Mouse (Mus musculus) layer of hippocampus, adult 9-10 months (tissue): ENCODE results near the gene Ascc2.

Source experiments
- DNase-seq: peaks from one replicate; pipeline ENCODE4 v3.0.0; 2022; ENCODE audit warnings: low spot score

The Ascc2 gene

GRCm38 (mm10) chr11:4637534-4638234, at the start of gene Ascc2:
Gene Ascc2, plus strand, starts transcription at chr11:4637747.
- peak; percentile 69 for DNase-seq

DNA sequence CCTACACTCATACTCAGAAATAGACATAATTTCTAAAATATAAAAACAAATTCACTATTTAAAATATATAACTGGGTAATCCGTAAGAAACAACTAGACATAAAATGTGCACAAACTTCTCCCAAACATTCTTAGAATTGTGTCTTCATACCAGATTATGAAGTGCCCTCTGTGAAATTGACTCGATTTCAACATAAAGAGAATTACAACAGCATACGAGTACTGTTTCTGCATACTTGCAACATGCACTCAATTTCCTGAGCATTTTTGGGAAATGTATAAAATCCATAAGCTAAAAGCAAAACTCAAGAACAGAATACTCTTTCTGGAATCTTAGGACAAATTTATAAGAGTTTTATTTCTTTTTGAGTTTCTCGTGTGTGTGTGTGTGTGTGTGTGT, 45.7 kb upstream of the Ascc2 start:
- DNase-seq, result no peak

- DNase-seq, result no peak
Observed at GRCm38 (mm10) chr11:4593491-4593848, 44.1 kb upstream of the Ascc2 start.

DNA sequence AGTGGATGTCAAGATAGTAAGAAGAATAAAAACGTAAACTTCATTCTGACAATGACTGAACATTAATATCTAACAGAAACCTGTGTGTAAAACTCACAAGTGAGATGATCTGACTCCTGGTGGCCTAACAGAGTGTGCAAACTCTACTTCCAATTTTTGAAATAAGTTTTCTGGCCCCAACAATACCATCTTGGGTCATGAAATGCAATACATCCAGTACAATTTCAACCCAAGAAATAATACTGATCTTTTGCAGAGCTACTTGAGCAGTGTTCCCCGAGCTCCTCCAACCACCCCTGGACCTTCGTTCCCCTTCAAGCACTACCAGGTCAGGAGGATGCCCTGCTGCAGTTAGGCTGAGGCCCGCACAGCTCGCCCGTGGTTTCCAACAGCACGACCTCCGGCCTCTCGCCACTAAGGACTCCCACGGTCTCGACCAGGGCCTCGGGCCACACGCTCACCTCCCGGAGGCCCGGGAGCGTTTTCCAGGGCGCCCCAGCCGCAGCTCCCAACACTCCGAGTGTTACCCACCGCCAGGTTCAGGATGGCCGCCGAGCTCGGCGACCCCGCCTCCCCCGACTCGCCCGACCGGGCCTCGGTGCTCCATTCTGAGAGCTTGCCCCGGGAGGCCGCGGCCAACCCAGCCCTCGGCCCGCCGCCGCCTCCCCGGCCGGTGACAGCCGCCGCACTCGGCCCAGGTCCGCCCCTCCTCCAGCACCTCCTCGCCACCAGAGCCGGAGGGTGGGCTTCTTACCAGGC, 43.5 kb upstream of the Ascc2 start:
- peak; percentile 12 for DNase-seq

DNA sequence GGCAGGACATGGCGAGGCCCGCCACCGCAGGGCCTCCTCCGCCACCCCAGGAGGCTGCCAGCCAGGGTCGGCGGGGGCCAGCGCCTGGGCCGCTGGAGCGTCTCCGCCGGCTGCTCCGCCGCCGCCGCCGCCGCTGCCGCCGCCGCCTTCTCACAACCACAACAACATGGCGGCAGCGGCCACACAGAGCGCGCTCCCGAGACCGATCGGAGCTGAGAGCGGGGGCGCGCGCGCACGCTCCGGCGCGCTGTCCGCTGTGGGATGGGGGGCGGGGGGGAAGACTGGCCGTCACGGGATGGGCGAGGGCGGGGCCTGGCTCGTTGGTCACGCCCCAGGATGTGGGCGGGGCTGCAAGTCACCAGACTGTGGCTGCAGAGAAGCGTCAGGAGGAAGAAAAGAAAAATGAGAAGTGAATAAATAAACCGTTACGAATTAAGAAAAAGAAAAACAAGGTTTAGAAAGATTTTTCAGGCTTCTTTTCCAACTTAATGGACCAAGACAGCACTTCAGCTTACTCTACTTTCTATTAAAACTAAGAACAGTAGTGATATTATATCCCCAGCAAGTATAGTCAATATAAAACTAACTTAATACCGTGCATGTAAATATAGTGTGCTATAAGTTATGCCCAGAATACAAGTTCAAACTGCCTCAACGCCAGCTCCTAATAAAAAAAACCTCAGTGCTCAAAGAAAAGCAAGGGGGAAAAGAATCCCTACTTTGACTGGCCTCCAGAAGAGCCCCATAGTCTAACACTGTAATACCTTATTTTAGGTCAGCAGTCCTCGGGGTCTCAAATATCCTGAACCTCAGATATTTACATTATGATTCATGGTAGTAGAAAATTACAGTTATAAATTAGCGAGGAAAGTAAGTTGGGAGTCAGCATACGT, 42.7 kb upstream of the Ascc2 start, which contains the start of gene Mtmr3:
Mtmr3 (minus strand) TSS at position 256 of the 893 bp plus-strand sequence.
- DNase-seq, result peak; percentile 80

- no peak for DNase-seq
Observed at GRCm38 (mm10) chr11:4598411-4598810, 39.1 kb upstream of the Ascc2 start.

GRCm38 (mm10) chr11:4599916-4600315, 37.6 kb upstream of the Ascc2 start:
- DNase-seq, result no peak

GRCm38 (mm10) chr11:4601890-4602289, 35.7 kb upstream of the Ascc2 start:
- DNase-seq, result no peak

GRCm38 (mm10) chr11:4602691-4603441, 34.7 kb upstream of the Ascc2 start:
- no peak for DNase-seq

GRCm38 (mm10) chr11:4604441-4604840, 33.1 kb upstream of the Ascc2 start:
- DNase-seq, result no peak

DNA sequence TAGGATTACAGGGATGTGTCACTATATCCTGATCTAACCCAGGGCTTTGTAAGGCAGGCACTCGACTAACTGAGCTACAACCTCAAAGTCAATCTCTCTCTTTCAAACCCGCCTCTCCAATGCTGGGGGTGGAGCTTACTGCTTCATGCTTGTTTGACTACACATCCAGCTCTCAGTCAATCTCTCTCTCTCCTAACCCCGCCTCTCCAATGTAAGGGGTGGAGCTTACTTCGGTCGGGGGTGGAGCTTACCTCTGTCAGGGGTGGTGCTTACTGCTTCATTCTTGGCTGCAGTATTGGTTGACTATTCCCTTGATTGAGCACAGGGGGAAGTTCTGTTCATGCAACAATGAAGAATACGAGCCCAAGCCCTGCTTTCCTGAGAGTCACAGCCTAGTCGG, 32.1 kb upstream of the Ascc2 start:
- DNase-seq, result no peak

DNA sequence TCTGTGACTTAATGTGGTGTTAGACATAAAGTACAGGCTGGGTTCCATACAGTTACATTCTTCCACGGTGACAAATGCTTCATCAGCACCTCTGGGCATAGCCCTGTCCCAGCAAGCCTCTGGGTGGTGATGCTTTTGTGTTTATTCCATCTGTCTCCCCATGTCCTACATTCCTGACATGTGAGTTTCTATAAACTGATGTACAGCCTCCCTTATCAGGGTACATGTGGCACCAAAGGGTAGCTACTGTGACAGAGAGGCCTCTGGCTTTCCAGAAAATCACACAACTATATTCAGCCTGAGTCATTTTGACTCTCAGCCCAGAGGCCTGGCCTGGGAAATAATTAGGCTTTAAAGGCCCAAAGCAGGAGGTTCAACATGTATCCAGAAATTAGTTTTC, 31.0 kb upstream of the Ascc2 start:
- DNase-seq, result no peak

GRCm38 (mm10) chr11:4611904-4612303, 25.6 kb upstream of the Ascc2 start:
- DNase-seq, result no peak

GRCm38 (mm10) chr11:4620017-4620485, 17.5 kb upstream of the Ascc2 start, which contains the start of gene Gm11032:
Gene Gm11032, plus strand, starts transcription at chr11:4620067.
- DNase-seq, result no peak

DNA sequence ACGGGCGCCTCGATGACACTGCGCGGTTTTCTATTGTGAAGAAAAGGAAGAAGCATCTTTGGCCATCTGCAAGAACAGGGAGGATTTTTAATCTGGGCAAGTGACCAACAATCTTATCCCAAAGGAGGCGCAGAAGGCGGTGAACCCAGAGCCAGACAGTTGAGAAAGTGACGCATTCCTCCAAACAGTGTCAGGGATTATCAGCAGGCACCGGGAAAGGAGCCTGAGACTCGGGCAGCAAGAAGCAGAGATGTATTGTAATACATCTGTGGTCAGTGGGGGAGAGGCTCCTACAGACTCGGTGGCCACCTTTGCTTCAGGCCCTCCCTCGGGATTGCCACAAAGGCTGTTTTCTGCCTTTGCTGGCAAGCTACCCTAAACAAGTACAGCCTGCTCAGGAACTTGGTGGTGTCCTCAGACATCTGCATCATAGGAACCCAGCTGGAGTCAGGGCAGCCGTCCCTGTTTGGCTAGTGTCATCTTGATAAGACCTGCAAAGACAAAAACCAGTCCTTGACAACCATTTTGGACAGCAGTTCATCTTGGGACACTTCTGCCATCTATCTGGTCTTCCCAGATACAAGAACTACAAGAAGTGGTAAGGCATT, 16.9 kb upstream of the Ascc2 start:
- no peak for DNase-seq

GRCm38 (mm10) chr11:4621866-4622265, 15.7 kb upstream of the Ascc2 start:
- no peak for DNase-seq

DNA sequence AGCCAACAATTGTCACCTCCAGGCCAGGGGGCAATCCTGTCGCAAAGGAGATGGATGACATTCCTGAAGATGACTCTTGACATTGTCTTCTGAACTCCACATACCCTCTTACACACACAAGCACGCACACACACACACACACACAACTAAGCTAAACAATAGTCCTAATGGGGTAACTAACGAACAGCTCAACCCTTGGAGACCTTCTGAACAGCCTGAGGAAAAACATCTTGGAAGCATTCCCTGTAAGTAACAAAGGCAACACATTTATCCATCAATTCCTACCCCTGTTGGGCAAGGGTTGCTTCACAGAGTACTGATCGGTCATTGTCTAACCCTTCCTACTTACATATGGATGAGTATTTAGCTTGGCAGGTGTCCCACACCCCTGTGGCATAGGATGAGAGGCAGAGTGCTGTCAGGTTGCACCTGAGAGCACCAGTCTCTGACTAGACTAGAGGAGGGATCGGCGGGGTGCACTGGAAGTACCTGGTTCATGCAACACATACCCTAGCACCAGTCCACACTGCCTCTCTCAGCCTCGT, 15.0 kb upstream of the Ascc2 start:
- no peak for DNase-seq

DNA sequence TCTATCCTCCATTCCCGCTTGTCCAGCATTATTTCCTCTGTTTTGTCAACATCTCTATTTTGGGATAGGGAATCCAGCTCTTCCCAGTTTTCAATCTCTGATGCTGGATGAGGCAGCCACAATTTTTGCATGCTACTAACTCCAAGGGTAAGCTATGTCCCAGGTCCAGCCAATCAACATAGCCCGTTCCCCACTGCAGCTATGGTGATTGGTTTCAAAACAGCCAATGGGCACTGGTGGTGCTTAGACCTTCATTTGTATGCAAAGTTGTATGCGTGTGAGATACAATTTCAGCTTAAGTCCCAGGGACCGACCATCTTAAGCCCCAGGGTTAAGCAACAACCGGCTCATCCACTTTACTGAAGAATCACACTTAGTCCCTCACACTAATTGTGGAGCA, 14.6 kb upstream of the Ascc2 start:
- no peak for DNase-seq

DNA sequence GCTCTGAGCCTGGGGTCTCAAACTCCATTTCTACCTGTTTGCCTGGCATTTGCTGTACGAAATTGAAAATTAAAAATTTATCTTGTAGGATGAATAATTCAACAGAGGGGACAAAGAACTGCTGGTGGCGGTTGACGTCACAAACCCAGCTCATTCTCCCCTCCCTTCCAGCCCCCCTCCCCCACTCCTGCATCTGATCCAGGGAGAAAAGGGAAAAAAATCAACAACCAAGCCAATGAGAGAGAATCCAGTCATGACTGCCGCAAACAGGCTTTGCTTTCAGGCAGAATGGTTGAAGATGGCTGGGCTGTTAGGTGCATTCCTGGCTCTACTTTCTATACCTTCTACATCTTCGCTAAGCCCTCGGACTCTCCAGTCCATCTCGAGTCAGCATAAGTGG, 11.6 kb upstream of the Ascc2 start:
- no peak for DNase-seq

GRCm38 (mm10) chr11:4627636-4628035, 9.9 kb upstream of the Ascc2 start:
- no peak for DNase-seq

- DNase-seq, result no peak
Observed at GRCm38 (mm10) chr11:4629861-4630280, 7.7 kb upstream of the Ascc2 start.
